Mouse (Mus musculus) heart, postnatal 10 days (tissue): ENCODE results near the gene Rxfp4. TPM values are rescaled to one million over a fixed set of nuclear protein-coding genes. Genes with fewer than 3 reads are reported as not detected.
"Not testable (repeated sequence)": the region's sequence is repeated elsewhere in the genome, so short reads cannot be mapped to it uniquely, and the experiment has no call there.

ENCODE experiments used
- DNase-seq, 2 experiments: peaks; one replicate each; pipeline ENCODE4 v3.0.0; 2021
- intact Hi-C: fragments of 180-260 bp; cut with DNase I; formaldehyde crosslinking; loops from one replicate; pipeline ENCODE4 v1.15.1; 2025
- total RNA-seq, 2 experiments: library from RNA; stranded (reverse); gene quantifications; 2 replicates each; pipeline ENCODE4 v1.2.3; 2021

Rxfp4 gene
- total RNA-seq, 2 experiments from 2014 or later = not detected

- peak; percentile 51 to 55 for DNase-seq
- intact Hi-C loops = no loop called here
These were observed 34.7 kb downstream of the Rxfp4 start for GRCm38 (mm10) chr3:88618074-88618871.

GRCm38 (mm10) chr3:88616951-88617500 lies 35.9 kb downstream of the Rxfp4 start:
- no peak for DNase-seq
- intact Hi-C loops = no loop called here

- peak; percentile 90 for DNase-seq
- intact Hi-C loops = no loop called here
These were observed 37.0 kb downstream of the Rxfp4 start for GRCm38 (mm10) chr3:88615902-88616391.

GRCm38 (mm10) chr3:88615117-88615516 lies 37.8 kb downstream of the Rxfp4 start:
- intact Hi-C loops = no loop called here
- DNase-seq = no peak

- DNase-seq = no peak
- intact Hi-C loops = no loop called here
These were observed 38.5 kb downstream of the Rxfp4 start for GRCm38 (mm10) chr3:88614418-88614817.

- intact Hi-C loops = loop anchor here (2.0 kb wide), 1 partner anchor 16 kb away; no protein-coding TSS in a partner anchor
- no peak for DNase-seq
These were observed 43.9 kb downstream of the Rxfp4 start for GRCm38 (mm10) chr3:88609066-88609465.

GRCm38 (mm10) chr3:88607758-88608138 lies 45.2 kb downstream of the Rxfp4 start:
- no peak for DNase-seq
- intact Hi-C loops = loop anchor here (1.0 to 2.0 kb wide), 3 partner anchors 17 to 33 kb away; no protein-coding TSS in a partner anchor

- intact Hi-C loops = loop anchor here (1.0 to 2.0 kb wide), 2 partner anchors 26 to 33 kb away; no protein-coding TSS in a partner anchor
These were observed 45.7 kb downstream of the Rxfp4 start for GRCm38 (mm10) chr3:88607065-88607757.

GRCm38 (mm10) chr3:88605666-88606065 lies 47.3 kb downstream of the Rxfp4 start, which contains the start of gene Arhgef2:
TSS of gene Arhgef2 (plus strand) at chr3:88605966.
- DNase-seq = not testable (repeated sequence)
- intact Hi-C loops = loop anchor here (2.0 kb wide), 1 partner anchor 27 kb away; no protein-coding TSS in a partner anchor

More at GRCm38 (mm10) chr3:88607065-88607757, 45.7 kb downstream of the Rxfp4 start:
- peak; percentile 94 to 96 for DNase-seq

GRCm38 (mm10) chr3:88604863-88605262 lies 48.1 kb downstream of the Rxfp4 start:
- intact Hi-C loops = no loop called here
- DNase-seq = no peak

- intact Hi-C loops = no loop called here
These were observed 49.2 kb downstream of the Rxfp4 start for GRCm38 (mm10) chr3:88603714-88604161.

GRCm38 (mm10) chr3:88602466-88602865 lies 50.5 kb downstream of the Rxfp4 start:
- intact Hi-C loops = no loop called here
- DNase-seq = no peak

More at GRCm38 (mm10) chr3:88603714-88604161, 49.2 kb downstream of the Rxfp4 start:
- DNase-seq = peak; percentile 81 to 87

Other genes starting within 250 kb of the Rxfp4 start
- gene Pmf1, start 242.8 kb downstream of the Rxfp4 start, total RNA-seq = 10 to 100 TPM; 43.4 to 49.5 TPM
- gene Slc25a44, start 228.0 kb downstream of the Rxfp4 start, total RNA-seq = 10 to 100 TPM; 15.2 to 16.3 TPM
- gene Sema4a, start 192.0 kb downstream of the Rxfp4 start, total RNA-seq = 1 to 10 TPM; 1.8 to 1.9 TPM
- 100 to 1,000 TPM; 164 to 173 TPM for gene Lmna, start 143.2 kb downstream of the Rxfp4 start, total RNA-seq
- 1 to 10 TPM; 3.4 to 6.3 TPM for gene Mex3a, start 120.7 kb downstream of the Rxfp4 start, total RNA-seq
- gene Rab25, start 104.8 kb downstream of the Rxfp4 start, total RNA-seq = not detected
- 10 to 100 TPM; 87.3 to 94.0 TPM for gene Lamtor2, start 100.1 kb downstream of the Rxfp4 start, total RNA-seq
- gene Ubqln4, start 99.4 kb downstream of the Rxfp4 start, total RNA-seq = 10 to 100 TPM; 56.5 to 57.2 TPM
- 100 to 1,000 TPM; 127 to 130 TPM for gene Ssr2, start 77.3 kb downstream of the Rxfp4 start, total RNA-seq
- gene Arhgef2, start 47.2 kb downstream of the Rxfp4 start, total RNA-seq = 10 to 100 TPM; 89.5 to 96.3 TPM
- 10 to 100 TPM; 39.5 to 42.9 TPM for gene Khdc4, start 32.7 kb upstream of the Rxfp4 start, total RNA-seq
- gene Rit1, start 63.7 kb upstream of the Rxfp4 start, total RNA-seq = 10 to 100 TPM; 59.4 to 70.2 TPM
- 1 to 10 TPM; 5.7 to 6.7 TPM for gene Syt11, start 122.0 kb upstream of the Rxfp4 start, total RNA-seq
- 10 to 100 TPM; 25.4 to 33.6 TPM for gene Gon4l, start 182.1 kb upstream of the Rxfp4 start, total RNA-seq